Mouse (Mus musculus): ENCODE measurements around the gene Sptbn4. TPM values are rescaled to one million over a fixed set of nuclear protein-coding genes. Genes with fewer than 3 reads are reported as not detected.

Gene Sptbn4
- polyA plus RNA-seq, 1 experiment from 2014 or later = 0.57 TPM

DNA sequence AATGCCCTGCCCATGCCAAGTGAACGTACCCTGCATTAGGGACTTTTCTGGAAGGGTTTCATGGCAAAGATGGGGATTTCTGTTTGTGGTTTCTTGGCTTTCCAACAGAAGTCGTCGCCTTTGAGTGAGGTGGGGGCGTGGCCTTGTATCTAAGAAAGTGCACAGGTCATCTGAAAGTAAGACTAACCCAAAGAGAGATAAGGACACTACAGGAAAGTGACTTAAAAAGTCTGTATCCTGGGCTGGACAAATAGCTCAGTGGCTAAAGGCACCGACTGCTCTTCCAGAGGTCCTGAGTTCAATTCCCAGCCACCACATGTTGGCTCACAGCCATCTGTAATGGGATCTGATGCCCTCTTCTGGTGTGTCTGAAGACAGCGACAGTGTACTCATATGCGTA lies 31.1 kb upstream of the Sptbn4 start:
- no peaks in the 10 kb centered on the region for H3K27me3 ChIP-seq (ENCODE audit: control insufficient read depth, insufficient read depth, low read length)
- H3K36me3 ChIP-seq (ENCODE audit: control insufficient read depth, insufficient read depth, low read length) = no peaks in the 10 kb centered on the region
- 78% methylated on average over 7 of the region's 7 CpGs for WGBS
- ATAC-seq (ENCODE audit: low FRiP score) = no peak
- no peaks in the 10 kb centered on the region for H3K9me3 ChIP-seq (ENCODE audit: control insufficient read depth, low read length)
- H3K4me3 ChIP-seq (ENCODE audit: low read depth, low read length) = no peak overlapping the region
- no peak overlapping the region for H3K27ac ChIP-seq (ENCODE audit: low read depth, low read length)
- H3K4me1 ChIP-seq (replicated peaks; ENCODE audit: control insufficient read depth, insufficient read depth, low read length) = no peaks in the 10 kb centered on the region
- H3K4me2 ChIP-seq (replicated peaks; ENCODE audit: low read depth, low read length) = no peak overlapping the region
- H3K9ac ChIP-seq (ENCODE audit: low read depth, low read length) = no peak overlapping the region
- DNase-seq (ENCODE audit: low spot score) = no peak

DNA sequence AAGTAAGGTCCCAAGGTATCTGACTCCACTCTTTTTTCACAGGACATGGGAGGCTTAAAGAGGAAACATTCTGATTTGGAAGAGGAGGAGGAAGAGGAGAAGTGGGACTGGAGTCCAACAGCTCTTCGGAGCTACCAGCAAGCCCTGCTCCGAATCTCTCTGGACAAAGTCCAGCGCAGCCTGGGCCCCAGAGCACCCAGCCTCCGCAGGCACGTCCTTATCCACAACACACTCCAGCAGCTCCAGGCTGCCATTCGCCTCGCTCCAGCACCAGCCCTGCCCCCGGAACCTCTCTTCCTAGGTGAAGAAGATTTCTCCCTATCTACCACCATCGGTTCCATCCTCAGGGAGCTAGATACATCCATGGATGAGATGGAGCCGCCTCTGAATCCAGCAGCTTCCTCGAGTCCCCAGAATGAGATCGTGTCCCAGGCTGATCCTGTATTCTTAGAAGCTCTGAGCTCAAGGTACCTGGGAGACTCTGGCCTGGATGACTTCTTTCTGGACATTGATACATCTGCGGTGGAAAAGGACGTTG lies 28.7 kb upstream of the Sptbn4 start:
- no peak for DNase-seq (ENCODE audit: low spot score)
- H3K9ac ChIP-seq (ENCODE audit: low read depth, low read length) = no peak overlapping the region
- WGBS = 93% methylated on average over 14 of the region's 14 CpGs

DNA sequence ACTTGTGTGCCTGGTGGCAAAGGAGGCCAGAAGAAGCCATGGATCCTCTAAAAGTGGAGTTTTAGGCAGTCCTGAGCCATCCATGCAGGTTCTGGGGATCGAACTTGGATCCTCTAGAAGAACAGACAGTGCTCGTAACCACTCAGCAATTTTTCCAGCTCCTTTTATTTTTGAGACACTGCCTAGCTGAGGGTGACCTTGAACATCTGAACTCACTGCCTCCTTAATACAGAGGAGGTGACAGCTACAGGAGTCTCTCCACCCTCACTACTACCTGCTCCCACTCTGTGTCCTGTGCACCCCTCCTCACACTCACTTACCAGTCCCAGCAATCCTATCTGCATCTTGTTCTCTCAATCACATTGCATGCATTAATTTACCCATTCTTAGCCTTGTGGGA lies 28.1 kb upstream of the Sptbn4 start:
- Histone ChIP-seq H3K4me3 (ENCODE audit: low read depth, low read length) (no peak overlapping the region), H3K27ac (ENCODE audit: low read depth, low read length) (no peak overlapping the region), H3K36me3 (ENCODE audit: control insufficient read depth, insufficient read depth, low read length) (no peaks in the 10 kb centered on the region), H3K27me3 (ENCODE audit: control insufficient read depth, insufficient read depth, low read length) (no peaks in the 10 kb centered on the region), H3K4me2 (replicated peaks; ENCODE audit: low read depth, low read length) (no peak overlapping the region), H3K9me3 (ENCODE audit: control insufficient read depth, low read length) (no peaks in the 10 kb centered on the region), H3K4me1 (replicated peaks; ENCODE audit: control insufficient read depth, insufficient read depth, low read length) (peaks cover 2% of the 10 kb centered on the region; the same call in 1 of the 2 replicates), H3K9ac (ENCODE audit: low read depth, low read length) (no peak overlapping the region)
- WGBS = 90% methylated on average over 2 of the region's 2 CpGs
- ATAC-seq (ENCODE audit: low FRiP score) (no peak), DNase-seq (ENCODE audit: low spot score) (no peak)

More for the DNA sequence above, 28.7 kb upstream of the Sptbn4 start:
- H3K9me3 ChIP-seq (ENCODE audit: control insufficient read depth, low read length) = no peaks in the 10 kb centered on the region
- no peaks in the 10 kb centered on the region for H3K27me3 ChIP-seq (ENCODE audit: control insufficient read depth, insufficient read depth, low read length)
- no peak overlapping the region for H3K27ac ChIP-seq (ENCODE audit: low read depth, low read length)
- peaks cover 2% of the 10 kb centered on the region; the same call in 1 of the 2 replicates for H3K4me1 ChIP-seq (replicated peaks; ENCODE audit: control insufficient read depth, insufficient read depth, low read length)
- no peak overlapping the region for H3K4me2 ChIP-seq (replicated peaks; ENCODE audit: low read depth, low read length)
- no peak for ATAC-seq (ENCODE audit: low FRiP score)
- H3K36me3 ChIP-seq (ENCODE audit: control insufficient read depth, insufficient read depth, low read length) = no peaks in the 10 kb centered on the region
- H3K4me3 ChIP-seq (ENCODE audit: low read depth, low read length) = no peak overlapping the region

DNA sequence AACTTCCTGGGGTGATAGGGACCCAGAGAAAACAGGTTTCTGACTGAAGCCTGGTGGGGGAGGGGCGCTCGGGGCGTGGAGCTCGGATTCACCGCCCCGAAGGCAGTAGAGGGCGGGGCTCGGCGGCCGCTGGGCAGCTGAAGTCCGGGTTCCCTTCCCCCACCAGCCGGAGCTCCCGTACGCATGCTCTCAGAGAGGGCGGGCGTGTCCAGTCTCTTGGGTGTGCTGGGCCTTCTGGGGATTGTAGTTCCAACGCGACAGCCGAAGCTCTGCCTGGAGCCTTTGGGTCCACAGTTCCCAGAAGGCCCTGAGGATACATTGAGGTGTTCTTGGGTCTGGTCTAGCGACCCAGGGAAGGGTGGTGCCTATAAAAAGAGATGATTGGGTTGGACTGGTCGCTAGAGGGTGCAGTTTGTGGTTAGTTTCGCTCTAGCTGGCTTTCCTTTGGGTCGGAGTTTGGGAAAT lies 27.0 kb upstream of the Sptbn4 start:
- Histone ChIP-seq H3K27me3 (ENCODE audit: control insufficient read depth, insufficient read depth, low read length) (no peaks in the 10 kb centered on the region), H3K4me1 (replicated peaks; ENCODE audit: control insufficient read depth, insufficient read depth, low read length) (peaks cover 2% of the 10 kb centered on the region; the same call in 1 of the 2 replicates), H3K9ac (ENCODE audit: low read depth, low read length) (peak overlapping the region; percentile 64; the same call in 1 of the 2 replicates), H3K27ac (ENCODE audit: low read depth, low read length) (peak overlapping the region; percentile 88), H3K4me3 (ENCODE audit: low read depth, low read length) (peak overlapping the region; percentile 74), H3K4me2 (replicated peaks; ENCODE audit: low read depth, low read length) (peak overlapping the region; percentile 78), H3K36me3 (ENCODE audit: control insufficient read depth, insufficient read depth, low read length) (no peaks in the 10 kb centered on the region), H3K9me3 (ENCODE audit: control insufficient read depth, low read length) (no peaks in the 10 kb centered on the region)
- DNase-seq (ENCODE audit: low spot score) = peak; percentile 98
- WGBS = under 1% methylated on average over 23 of the region's 23 CpGs
- peak; percentile 91 for ATAC-seq (ENCODE audit: low FRiP score)

GRCm38 (mm10) chr7:27473835-27474489 lies 26.5 kb upstream of the Sptbn4 start:
- peak overlapping the region; percentile 74 for H3K4me3 ChIP-seq (ENCODE audit: low read depth, low read length)
- H3K36me3 ChIP-seq (ENCODE audit: control insufficient read depth, insufficient read depth, low read length) = no peaks in the 10 kb centered on the region
- peak overlapping the region; percentile 88 for H3K27ac ChIP-seq (ENCODE audit: low read depth, low read length)
- peak overlapping the region; percentile 64 for H3K9ac ChIP-seq (ENCODE audit: low read depth, low read length)
- H3K4me1 ChIP-seq (replicated peaks; ENCODE audit: control insufficient read depth, insufficient read depth, low read length) = peaks cover 2% of the 10 kb centered on the region; the same call in 1 of the 2 replicates
- DNase-seq (ENCODE audit: low spot score) (no peak), ATAC-seq (ENCODE audit: low FRiP score) (no peak)
- peak overlapping the region; percentile 78 for H3K4me2 ChIP-seq (replicated peaks; ENCODE audit: low read depth, low read length)
- WGBS = under 1% methylated on average over 34 of the region's 34 CpGs
- H3K27me3 ChIP-seq (ENCODE audit: control insufficient read depth, insufficient read depth, low read length) = no peaks in the 10 kb centered on the region
- H3K9me3 ChIP-seq (ENCODE audit: control insufficient read depth, low read length) = no peaks in the 10 kb centered on the region

DNA sequence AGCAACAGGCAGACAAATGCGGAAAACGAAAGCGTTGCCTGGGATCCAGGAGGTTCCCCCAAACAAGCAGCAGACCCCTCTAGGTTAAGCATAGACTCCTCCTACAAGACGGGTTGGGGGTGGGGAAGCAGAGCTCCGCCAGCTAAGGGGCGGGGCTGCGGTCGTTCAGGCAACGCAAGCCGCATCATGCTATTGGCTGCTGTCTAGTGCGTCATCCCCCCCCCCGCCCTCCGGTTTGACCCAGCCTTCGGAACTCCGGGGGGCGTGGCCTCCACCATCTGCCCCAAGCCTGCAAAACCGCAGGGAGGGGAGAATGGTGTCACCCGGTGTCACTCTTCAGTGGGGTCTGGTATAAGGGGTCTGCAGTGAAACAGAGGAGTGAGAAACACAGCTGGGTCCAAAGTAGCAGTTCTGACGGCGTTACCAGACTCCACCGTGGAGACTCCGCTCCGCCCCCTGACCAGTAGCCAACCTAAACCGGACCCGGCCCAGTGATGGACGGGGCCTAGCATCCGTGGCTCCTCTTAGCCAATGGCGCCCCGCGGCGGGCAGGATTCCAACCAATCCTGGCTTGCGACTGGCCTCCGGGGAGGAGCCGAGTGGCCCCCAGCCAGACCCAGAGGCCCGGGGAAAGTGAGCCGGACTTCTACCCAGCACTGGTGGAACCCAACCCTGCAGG lies 25.8 kb upstream of the Sptbn4 start, which contains the start of gene Sertad3:
Gene Sertad3, plus strand, starts transcription at position 613 of the 679 bp plus-strand sequence.
- peak within 1 kb of the TSS; percentile 88 for H3K27ac ChIP-seq (ENCODE audit: low read depth, low read length)
- no peaks in the 10 kb centered on the region for H3K9me3 ChIP-seq (ENCODE audit: control insufficient read depth, low read length)
- H3K36me3 ChIP-seq (ENCODE audit: control insufficient read depth, insufficient read depth, low read length) = no peaks in the 10 kb centered on the region
- ATAC-seq (ENCODE audit: low FRiP score) (peak; percentile 95), DNase-seq (ENCODE audit: low spot score) (peak; percentile 98)
- peak within 1 kb of the TSS; percentile 74 for H3K4me3 ChIP-seq (ENCODE audit: low read depth, low read length)
- H3K27me3 ChIP-seq (ENCODE audit: control insufficient read depth, insufficient read depth, low read length) = no peaks in the 10 kb centered on the region
- H3K4me1 ChIP-seq (replicated peaks; ENCODE audit: control insufficient read depth, insufficient read depth, low read length) = peaks cover 2% of the 10 kb centered on the region; the same call in 1 of the 2 replicates
- WGBS = 1% methylated on average over 36 of the region's 36 CpGs
- peak within 1 kb of the TSS; percentile 64 for H3K9ac ChIP-seq (ENCODE audit: low read depth, low read length)
- peak within 1 kb of the TSS; percentile 78 for H3K4me2 ChIP-seq (replicated peaks; ENCODE audit: low read depth, low read length)

GRCm38 (mm10) chr7:27472596-27472995 lies 25.1 kb upstream of the Sptbn4 start:
- Histone ChIP-seq H3K9me3 (ENCODE audit: control insufficient read depth, low read length) (no peaks in the 10 kb centered on the region), H3K27ac (ENCODE audit: low read depth, low read length) (no peak overlapping the region; the same call in 1 of the 2 replicates)

DNA sequence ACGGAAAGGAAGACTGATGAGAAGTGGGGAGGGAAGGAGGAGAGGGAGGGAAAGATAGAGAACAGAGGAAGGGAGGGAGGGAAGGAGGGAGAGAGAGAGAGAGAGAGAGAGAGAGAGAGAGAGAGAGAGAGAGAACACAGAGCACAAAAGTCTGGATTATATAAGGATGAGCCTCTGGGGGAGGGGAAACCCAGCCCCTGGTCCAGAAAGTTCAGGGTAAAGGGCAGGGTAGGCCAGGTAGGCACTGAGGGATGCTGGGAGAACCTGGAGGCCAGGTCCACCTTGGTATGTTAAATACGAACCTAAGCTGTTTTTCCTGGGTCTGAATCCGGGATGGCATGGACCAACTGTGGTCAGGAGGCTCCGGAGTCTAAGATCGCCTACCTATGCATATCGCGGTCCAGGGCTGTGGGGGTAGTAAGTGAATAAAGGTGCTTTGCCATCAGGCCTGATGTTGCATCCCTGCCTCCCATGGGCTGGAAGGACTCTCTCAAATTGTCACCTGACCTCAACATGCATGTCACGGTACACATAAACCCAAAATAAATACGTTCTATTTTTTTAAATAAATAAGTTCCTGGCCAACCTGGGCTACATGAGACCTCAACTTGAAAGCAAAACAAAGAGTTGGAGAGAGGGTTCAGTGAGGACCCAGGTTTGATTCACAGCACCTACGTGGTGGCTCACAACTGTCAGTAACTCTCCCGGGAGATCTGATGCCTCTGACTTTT lies 24.1 kb upstream of the Sptbn4 start:
- H3K9me3 ChIP-seq (ENCODE audit: control insufficient read depth, low read length) = no peaks in the 10 kb centered on the region
- peaks cover 2% of the 10 kb centered on the region; the same call in 1 of the 2 replicates for H3K4me1 ChIP-seq (replicated peaks; ENCODE audit: control insufficient read depth, insufficient read depth, low read length)
- H3K27me3 ChIP-seq (ENCODE audit: control insufficient read depth, insufficient read depth, low read length) = no peaks in the 10 kb centered on the region
- WGBS = 89% methylated on average over 11 of the region's 11 CpGs
- H3K4me2 ChIP-seq (replicated peaks; ENCODE audit: low read depth, low read length) = no peak overlapping the region
- no peak for ATAC-seq (ENCODE audit: low FRiP score)
- H3K36me3 ChIP-seq (ENCODE audit: control insufficient read depth, insufficient read depth, low read length) = no peaks in the 10 kb centered on the region
- no peak overlapping the region for H3K27ac ChIP-seq (ENCODE audit: low read depth, low read length)
- H3K4me3 ChIP-seq (ENCODE audit: low read depth, low read length) = no peak overlapping the region
- no peak for DNase-seq (ENCODE audit: low spot score)
- H3K9ac ChIP-seq (ENCODE audit: low read depth, low read length) = no peak overlapping the region

More at GRCm38 (mm10) chr7:27472596-27472995, 25.1 kb upstream of the Sptbn4 start:
- Histone ChIP-seq H3K4me3 (ENCODE audit: low read depth, low read length) (peak overlapping the region; percentile 74; the same call in 1 of the 2 replicates), H3K9ac (ENCODE audit: low read depth, low read length) (peak overlapping the region; percentile 27; the same call in 1 of the 2 replicates), H3K4me1 (replicated peaks; ENCODE audit: control insufficient read depth, insufficient read depth, low read length) (peaks cover 2% of the 10 kb centered on the region; the same call in 1 of the 2 replicates), H3K27me3 (ENCODE audit: control insufficient read depth, insufficient read depth, low read length) (no peaks in the 10 kb centered on the region), H3K4me2 (replicated peaks; ENCODE audit: low read depth, low read length) (peak overlapping the region; percentile 78), H3K36me3 (ENCODE audit: control insufficient read depth, insufficient read depth, low read length) (no peaks in the 10 kb centered on the region)
- DNase-seq (ENCODE audit: low spot score) (no peak), ATAC-seq (ENCODE audit: low FRiP score) (no peak)
- 46% methylated on average over 7 of the region's 7 CpGs for WGBS
